Mouse (Mus musculus) layer of hippocampus, adult 11-12 months (tissue): ENCODE results near the gene Zfp598.
A peak's percentile ranks its signal among the peaks of the same experiment; 100 is the strongest.
"Not testable (repeated sequence)": the region's sequence is repeated elsewhere in the genome, so short reads cannot be mapped to it uniquely, and the experiment has no call there.

Experiments used
- DNase-seq: peaks from one replicate; pipeline ENCODE4 v3.0.0; 2022; ENCODE audit warnings: low spot score

Gene Zfp598

DNA sequence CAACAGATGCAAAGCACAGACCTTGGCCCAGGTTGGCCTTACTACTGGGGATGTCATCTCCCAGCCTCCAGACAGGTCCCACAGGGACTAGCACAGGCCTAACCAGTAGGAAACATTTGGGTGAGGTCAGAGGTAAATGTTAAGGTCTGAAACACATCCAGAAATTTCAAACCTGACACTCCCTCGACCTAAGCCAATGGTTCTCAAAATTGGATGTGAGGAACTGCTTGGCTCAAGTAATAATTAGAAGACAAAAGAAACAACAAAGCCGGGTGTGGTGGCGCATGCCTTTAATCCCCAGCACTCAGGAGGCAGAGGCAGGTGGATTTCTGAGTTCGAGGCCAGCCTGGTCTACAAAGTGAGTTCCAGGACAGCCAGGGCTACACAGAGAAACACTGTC lies 23.1 kb upstream of the Zfp598 start:
- no peak for DNase-seq

- no peak for DNase-seq
These were observed 22.0 kb upstream of the Zfp598 start for GRCm38 (mm10) chr17:24647493-24647892.

DNA sequence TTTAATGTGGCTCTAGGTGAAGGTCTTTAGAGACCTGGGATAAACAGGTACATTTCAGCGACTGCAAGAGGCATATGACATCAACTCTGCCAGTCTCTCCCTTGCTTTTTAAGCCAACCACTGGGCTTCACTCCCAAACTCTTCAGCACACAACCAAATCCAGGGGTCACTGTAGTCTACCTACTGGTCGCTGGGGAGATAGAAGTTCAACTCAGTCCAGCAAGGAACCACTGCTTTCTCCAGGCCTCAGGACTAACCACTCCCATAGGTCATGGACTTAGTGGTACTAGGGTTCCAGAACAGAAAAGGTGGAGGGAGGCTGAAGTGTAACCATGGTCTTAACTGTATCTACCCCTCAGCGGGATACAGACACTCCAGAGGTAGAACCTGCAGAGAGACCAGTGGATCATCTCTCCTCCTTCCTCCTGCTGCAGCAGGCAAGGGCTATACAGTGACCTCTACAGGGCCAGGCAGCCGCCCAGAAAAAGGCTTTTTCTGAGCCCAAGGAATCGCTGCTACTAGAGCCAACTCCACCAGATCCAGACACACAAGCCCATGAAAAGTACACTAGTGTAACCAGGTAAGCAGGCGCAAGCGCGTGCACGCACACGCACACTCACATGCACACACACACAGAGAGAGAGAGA lies 20.6 kb upstream of the Zfp598 start:
- DNase-seq, result no peak

GRCm38 (mm10) chr17:24649581-24650069 lies 19.9 kb upstream of the Zfp598 start:
- no peak for DNase-seq

DNA sequence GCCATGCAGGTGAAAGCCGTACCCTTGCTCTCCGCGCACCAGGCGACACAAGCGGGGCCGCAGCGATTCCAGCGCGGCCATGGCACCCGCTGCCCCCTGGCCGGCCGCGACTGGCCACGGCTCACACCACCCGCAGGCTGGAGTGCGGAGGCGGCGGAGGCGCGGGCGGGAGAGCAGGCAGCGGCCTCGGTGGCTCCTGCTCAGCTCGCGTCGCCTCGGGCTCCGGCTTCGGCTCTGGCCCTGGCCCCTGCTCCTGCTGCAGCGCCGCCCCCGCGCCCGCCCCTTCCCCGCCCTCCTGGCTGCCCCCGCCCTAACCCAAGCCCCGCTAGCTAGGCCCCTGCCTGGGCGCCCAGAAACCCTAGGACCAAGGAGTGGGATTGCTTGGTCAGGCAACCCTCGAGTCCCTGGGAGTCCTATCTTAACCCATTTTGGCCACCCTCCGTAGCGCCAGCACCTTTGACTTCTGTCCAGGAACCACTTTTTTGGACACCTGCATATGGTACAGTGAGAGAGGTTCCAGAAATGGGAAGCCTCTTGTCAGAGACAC lies 19.3 kb upstream of the Zfp598 start, which contains the start of gene Slc9a3r2:
TSS of gene Slc9a3r2 (minus strand) at position 258 of the 547 bp plus-strand sequence.
- no peak for DNase-seq

DNA sequence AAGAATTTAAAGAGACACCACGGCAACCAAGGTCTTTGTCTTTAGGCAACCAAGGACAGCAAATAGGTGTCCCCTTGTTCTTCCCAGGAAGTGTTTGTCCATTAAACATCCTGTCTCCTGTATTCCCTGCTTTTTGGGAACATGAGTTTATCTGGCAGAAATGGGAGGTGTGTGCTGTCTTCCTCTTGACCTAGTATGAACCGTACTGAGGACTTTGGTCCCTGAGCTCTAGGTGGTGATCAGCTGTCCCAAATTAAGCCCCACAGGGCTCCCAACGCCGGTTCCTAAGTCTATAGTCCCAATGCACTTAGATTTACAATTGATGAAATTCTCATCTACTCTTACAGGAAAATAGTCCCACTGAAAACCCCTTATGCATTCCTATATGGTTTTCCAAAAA lies 18.7 kb upstream of the Zfp598 start:
- no peak for DNase-seq

DNA sequence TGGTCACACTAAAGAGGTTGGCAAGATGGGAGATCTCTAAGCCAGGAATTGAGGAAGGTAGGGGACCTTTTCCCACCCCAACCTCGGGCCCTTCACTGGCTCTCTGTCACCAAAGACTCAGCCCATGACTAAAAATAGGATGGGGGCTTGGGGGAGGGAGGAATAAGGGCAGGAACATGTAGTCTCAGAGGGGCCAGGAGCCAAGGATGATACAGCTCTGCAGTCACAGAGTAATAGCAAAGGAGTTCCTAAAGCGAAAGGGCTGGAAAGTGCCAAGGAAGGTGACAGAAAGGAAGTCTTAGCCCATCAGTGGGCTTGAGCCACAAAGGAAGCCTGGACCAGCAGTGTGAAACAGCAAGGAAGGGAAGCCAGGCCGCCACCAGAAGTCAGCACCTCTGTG lies 17.7 kb upstream of the Zfp598 start:
- no peak for DNase-seq

- DNase-seq, result peak; percentile 66
These were observed 15.3 kb upstream of the Zfp598 start for GRCm38 (mm10) chr17:24653967-24654710.

GRCm38 (mm10) chr17:24654969-24655368 lies 14.5 kb upstream of the Zfp598 start:
- no peak for DNase-seq

- DNase-seq, result no peak
These were observed 11.3 kb upstream of the Zfp598 start, which contains the start of gene Npw for GRCm38 (mm10) chr17:24658017-24658758. TSS of gene Npw (minus strand) at chr17:24658457.

DNA sequence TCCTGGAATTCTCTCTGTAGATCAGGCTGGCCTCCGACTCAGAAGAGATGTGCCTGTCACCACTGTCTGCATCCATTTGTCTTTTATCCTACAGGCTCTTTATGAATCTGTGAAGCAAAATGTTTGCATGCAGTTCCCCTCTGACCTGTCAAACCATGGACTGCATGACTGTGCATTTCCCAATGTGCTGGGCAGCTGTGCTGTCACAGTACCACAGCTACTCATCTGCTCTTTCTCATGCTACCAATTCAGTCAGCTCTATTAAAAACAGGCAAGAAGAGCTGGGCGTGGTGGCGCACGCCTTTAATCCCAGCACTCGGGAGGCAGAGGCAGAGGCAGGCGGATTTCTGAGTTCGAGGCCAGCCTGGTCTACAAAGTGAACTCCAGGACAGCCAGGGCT lies 2.5 kb upstream of the Zfp598 start:
- DNase-seq, result not testable (repeated sequence)

GRCm38 (mm10) chr17:24667416-24667815 lies 2.1 kb upstream of the Zfp598 start:
- peak; percentile 59 for DNase-seq

DNA sequence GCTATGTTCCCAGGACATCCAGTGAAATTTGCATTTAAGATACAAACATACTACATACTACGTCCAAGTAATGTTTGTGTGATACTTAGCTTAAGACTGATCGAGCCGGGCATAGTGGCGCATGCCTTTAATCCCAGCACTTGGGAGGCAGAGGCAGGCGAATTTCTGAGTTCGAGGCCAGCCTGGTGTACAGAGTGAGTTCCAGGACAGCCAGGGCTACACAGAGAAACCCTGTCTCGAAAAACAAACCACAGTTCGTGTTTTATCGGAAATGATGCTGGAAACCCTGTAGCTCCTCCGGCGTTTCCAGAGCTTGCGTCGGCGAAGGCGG lies 308 bp upstream of the Zfp598 start:
- DNase-seq, result not testable (repeated sequence)

DNA sequence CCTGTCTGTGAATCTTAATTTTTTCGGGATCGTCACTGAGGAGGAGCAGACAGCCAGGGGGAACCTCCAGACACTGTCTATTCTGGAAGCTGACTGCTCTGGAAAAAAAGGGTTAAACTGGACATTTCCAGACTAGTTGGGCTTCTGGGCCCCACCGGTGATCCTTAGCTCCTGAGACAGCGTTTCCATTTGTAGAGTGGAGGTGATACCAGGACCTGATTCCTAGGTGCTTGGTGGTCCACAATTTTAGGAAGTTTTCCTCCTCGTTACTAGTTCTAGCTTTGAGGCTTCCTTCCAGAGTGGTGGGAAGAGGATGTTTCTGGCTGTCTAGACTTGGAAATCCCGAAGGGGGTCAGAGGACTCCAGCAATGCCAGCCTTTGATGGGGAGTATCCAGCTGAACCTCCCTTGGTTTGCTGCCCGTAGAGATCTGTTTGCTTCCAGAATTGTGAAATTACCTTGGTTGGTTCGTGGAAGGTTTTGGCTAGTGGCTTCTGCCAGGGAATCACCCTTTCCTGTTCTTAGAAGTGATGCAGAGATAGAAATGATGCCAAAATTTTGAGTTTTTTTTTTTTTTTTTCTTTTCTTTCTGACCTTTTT lies 858 bp downstream of the Zfp598 start:
- DNase-seq, result no peak

- DNase-seq, result no peak
These were observed 1.9 kb downstream of the Zfp598 start for GRCm38 (mm10) chr17:24671346-24671745.

GRCm38 (mm10) chr17:24672141-24672540 lies 2.7 kb downstream of the Zfp598 start:
- no peak for DNase-seq

DNA sequence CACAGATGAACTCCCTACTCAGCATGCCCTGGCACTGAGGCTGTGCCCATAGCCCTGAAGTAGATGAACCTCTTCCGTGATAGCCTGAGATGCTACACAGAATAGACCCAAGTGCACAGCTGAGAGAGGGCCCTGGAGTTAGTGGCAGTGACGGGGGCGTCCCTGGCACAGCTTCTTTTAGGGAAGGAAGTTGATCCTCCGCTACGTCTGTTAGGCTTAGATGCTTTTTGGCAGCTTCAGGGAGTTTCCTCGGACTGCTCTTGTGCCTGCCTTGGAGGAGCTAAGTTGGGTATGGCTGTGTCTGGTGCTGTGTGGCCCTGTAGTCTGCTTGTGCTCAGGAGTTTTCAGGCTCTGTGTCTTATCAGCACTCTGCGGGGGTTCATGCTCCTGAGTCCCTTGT lies 4.8 kb downstream of the Zfp598 start:
- DNase-seq, result peak; percentile 47

GRCm38 (mm10) chr17:24676187-24676586 lies 6.7 kb downstream of the Zfp598 start:
- DNase-seq, result peak; percentile 81

DNA sequence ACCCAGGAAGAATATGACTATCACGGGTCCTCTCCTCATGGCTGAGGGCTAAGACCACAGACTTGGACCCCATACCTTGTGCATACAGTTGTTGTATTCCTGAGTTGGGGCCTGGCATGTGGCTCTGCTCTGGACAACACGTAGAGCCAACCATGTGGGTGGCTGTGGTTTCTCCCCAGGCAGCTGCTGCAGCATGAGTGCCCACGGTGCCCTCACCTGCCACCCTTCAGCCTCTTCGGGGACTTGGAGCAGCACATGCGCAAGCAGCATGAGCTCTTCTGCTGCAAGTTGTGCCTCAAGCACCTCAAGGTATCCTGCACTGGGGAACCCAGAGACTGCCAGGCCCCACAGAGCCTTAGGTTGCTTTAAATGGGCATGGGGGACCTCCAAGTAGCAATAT lies 7.4 kb downstream of the Zfp598 start:
- DNase-seq, result no peak

GRCm38 (mm10) chr17:24677500-24678080 lies 8.1 kb downstream of the Zfp598 start:
- DNase-seq, result no peak

DNA sequence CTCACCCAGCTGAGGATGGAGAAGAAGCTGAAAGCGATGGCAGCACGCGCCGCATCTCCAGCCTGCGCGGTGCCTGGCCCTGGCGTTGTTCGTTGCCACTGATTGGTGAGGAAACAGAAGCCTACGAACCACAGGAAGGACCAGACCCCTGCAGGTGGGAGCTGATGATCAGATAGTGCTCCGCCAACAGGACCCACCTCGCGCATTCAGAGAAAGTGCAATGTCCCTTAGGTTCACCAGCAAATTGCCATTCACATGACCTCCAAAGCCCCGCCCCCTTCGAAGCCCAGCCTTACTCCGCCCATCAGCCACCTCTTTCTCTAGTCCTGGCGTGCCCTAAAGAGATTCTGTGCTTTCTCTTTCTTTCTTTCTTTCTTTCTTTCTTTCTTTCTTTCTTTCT lies 17.0 kb downstream of the Zfp598 start:
- DNase-seq, result no peak

- no peak for DNase-seq
These were observed 17.7 kb downstream of the Zfp598 start for GRCm38 (mm10) chr17:24687146-24687595.
